Mouse (Mus musculus) liver, adult 2 months (tissue): Measurements from ENCODE around the gene Nkain1.

Source experiments
- CTCF ChIP-seq: fragments of 200-500 bp; IDR thresholded peaks from 2 replicates; pipeline ENCODE4 v1.5.1; 2011; ENCODE audit warnings: low read depth, low read length, control low read depth
- POLR2A ChIP-seq: fragments of 200-500 bp; IDR thresholded peaks from 2 replicates; pipeline ENCODE4 v1.6.1; 2011; ENCODE audit warnings: low read length, control low read depth; ENCODE audit not compliant: insufficient read depth; ENCODE audit errors: extremely low read depth

GRCm38 (mm10) chr4:130550511-130550910 lies 23.5 kb downstream of the Nkain1 start:
- TF ChIP-seq CTCF: no peak
- no peak for TF ChIP-seq POLR2A
